Mouse (Mus musculus) intestine, postnatal 0 days (tissue): ENCODE measurements around the gene Tfap4. TPM values are rescaled to one million over a fixed set of nuclear protein-coding genes. Genes with fewer than 3 reads are reported as not detected.
A peak's percentile ranks its signal among the peaks of the same experiment; 100 is the strongest.

Source experiments
- ATAC-seq: fragments of 200-750 bp; cut with Nextera tagmentation; 2 replicates; pipeline ENCODE4 v1.8.0; 2017; ENCODE audit warnings: mild to moderate bottlenecking, moderate TSS enrichment, moderate library complexity
- H3K27ac ChIP-seq: fragments of 300-500 bp; sonication (generic); 2 replicates; pipeline ENCODE4 v1.5.1; 2014; ENCODE audit warnings: mild to moderate bottlenecking, low read depth, low read length, moderate library complexity
- H3K27me3 ChIP-seq: fragments of 300-500 bp; sonication (generic); replicated peaks from 2 replicates; pipeline ENCODE4 v1.6.1; 2014; ENCODE audit warnings: low read length, mixed read lengths; ENCODE audit not compliant: control insufficient read depth, insufficient read depth
- H3K36me3 ChIP-seq: fragments of 300-500 bp; sonication (generic); 2 replicates; pipeline ENCODE4 v1.6.1; 2014; ENCODE audit warnings: mild to moderate bottlenecking, moderate library complexity; ENCODE audit not compliant: control insufficient read depth, insufficient read depth
- H3K4me1 ChIP-seq: fragments of 300-500 bp; sonication (generic); replicated peaks from 2 replicates; pipeline ENCODE4 v1.6.1; 2014; ENCODE audit warnings: antibody characterized with exemption, low read length, mixed read lengths; ENCODE audit not compliant: control insufficient read depth, insufficient read depth
- H3K4me2 ChIP-seq: fragments of 300-500 bp; sonication (generic); replicated peaks from 2 replicates; pipeline ENCODE4 v1.6.1; 2014; ENCODE audit warnings: low read depth, mild to moderate bottlenecking, moderate library complexity
- H3K4me3 ChIP-seq: fragments of 300-500 bp; sonication (generic); 2 replicates; pipeline ENCODE4 v1.5.1; 2014; ENCODE audit warnings: low read depth, low read length
- H3K9ac ChIP-seq: fragments of 300-500 bp; sonication (generic); 2 replicates; pipeline ENCODE4 v1.6.1; 2014; ENCODE audit warnings: mild to moderate bottlenecking, low read depth, low read length
- H3K9me3 ChIP-seq: fragments of 300-500 bp; sonication (generic); 2 replicates; pipeline ENCODE4 v1.6.1; 2016; ENCODE audit warnings: mixed run types; ENCODE audit not compliant: control insufficient read depth
- CTCF ChIP-seq: sonication (generic); IDR thresholded peaks from 2 replicates; pipeline ENCODE4 v1.5.1; 2016; ENCODE audit warnings: low read depth, mild to moderate bottlenecking, control low read depth, antibody characterized with exemption, moderate library complexity
- WGBS: fragments of 180-500 bp; shearing (Covaris S2); extraction: QIAGEN DNeasy Blood & Tissue Kit; methylation state at CpG from one replicate; pipeline ENCODE4 v1.1.7; 2014; 5-methylcytosine and 5-hydroxymethylcytosine counted together
- polyA plus RNA-seq: library from polyadenylated mRNA; unstranded; fragments of >200 nt; fragmentation: Nextera tagmentation; extraction: Ambion mirVana; gene quantifications from 2 replicates; pipeline ENCODE4 v1.2.1, GENCODE M21; 2015

Tfap4 gene
- polyA plus RNA-seq, 1 experiment from 2014 or later, result 10.8 TPM

DNA sequence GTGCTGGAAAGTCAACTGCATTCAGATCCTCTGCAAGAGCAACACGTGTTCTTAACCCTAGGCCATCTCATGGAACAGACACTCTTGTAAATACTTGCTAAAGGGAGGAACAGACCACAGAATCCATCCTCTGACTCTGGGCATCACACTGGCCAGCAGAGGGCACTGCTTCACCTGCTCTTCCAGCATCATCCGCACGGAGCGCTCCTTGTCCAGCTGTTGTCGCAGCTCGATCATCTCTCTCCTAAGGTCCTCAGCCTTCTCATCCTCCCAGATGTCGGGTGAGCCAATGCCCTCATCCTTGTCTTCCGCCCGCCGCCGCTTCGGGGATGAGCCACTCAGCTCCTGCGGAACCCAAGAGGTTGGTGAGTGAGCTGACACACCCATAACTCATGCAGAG, 8.6 kb downstream of the Tfap4 start:
- H3K27ac ChIP-seq, result no peak overlapping the region
- 25% methylated on average over 13 of the region's 13 CpGs for WGBS
- TF ChIP-seq CTCF, result peak; percentile 100
- no peak overlapping the region for H3K4me3 ChIP-seq
- peak; percentile 34; the same call in 1 of the 2 replicates for ATAC-seq
- H3K9me3 ChIP-seq, result no peaks in the 10 kb centered on the region
- H3K4me1 ChIP-seq, result peaks cover 12% of the 10 kb centered on the region
- H3K36me3 ChIP-seq, result peaks cover 13% of the 10 kb centered on the region
- H3K4me2 ChIP-seq, result no peak overlapping the region; the same call in 1 of the 2 replicates
- no peak overlapping the region for H3K9ac ChIP-seq
- no peaks in the 10 kb centered on the region for H3K27me3 ChIP-seq

DNA sequence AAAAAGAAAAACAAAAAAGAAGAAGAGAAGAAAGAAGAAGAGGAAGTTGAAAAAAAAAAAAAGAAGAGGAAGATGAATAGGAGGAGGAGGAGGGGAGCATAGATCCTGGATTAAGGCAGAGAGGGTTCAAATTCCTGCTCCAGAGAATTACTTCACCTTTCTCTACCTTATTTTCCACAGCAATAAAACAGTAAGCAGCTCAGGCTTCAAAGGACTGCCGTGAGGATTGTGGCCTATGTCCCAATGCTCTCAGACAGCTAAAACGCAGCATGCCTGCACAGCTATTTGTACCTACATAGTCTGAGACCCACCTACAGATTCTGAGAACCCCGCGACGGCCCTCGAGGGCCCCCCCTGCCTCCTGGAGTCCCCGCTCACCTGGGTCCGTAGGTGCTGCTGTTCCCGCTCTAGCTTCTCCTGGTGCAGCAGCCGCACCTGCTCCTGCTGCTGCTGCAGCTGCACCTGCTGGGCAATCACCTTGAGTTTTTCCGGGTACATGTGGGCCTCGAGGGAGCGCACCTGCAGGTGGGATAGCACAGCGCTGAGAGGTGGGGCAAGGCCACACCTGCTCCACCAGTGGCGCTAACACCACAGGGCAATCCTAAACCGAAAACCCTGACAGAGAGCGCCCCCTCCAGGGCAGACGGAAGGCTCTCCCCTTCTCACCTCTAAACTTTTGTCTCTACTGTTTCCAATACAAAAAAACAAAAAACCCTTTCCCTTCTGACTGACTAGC, 10.5 kb downstream of the Tfap4 start:
- no peaks in the 10 kb centered on the region for H3K27me3 ChIP-seq
- peak; percentile 80 for TF ChIP-seq CTCF
- H3K9me3 ChIP-seq, result no peaks in the 10 kb centered on the region
- H3K36me3 ChIP-seq, result peaks cover 25% of the 10 kb centered on the region
- 41% methylated on average over 18 of the region's 18 CpGs for WGBS
- H3K27ac ChIP-seq, result peak overlapping the region; percentile 37
- peak overlapping the region; percentile 43 for H3K4me2 ChIP-seq
- peak; percentile 95 for ATAC-seq
- 0 out of 2 replicates have a peak overlapping the region, but pooled peaks have one; percentile 1 for H3K4me3 ChIP-seq
- H3K9ac ChIP-seq, result no peak overlapping the region
- peaks cover 14% of the 10 kb centered on the region for H3K4me1 ChIP-seq

- WGBS, result 82% methylated on average over 5 of the region's 5 CpGs
- Histone ChIP-seq H3K36me3 (peaks cover 25% of the 10 kb centered on the region), H3K4me3 (no peak overlapping the region), H3K27ac (no peak overlapping the region), H3K9me3 (no peaks in the 10 kb centered on the region), H3K4me1 (peaks cover 4% of the 10 kb centered on the region; the same call in 1 of the 2 replicates), H3K4me2 (no peak overlapping the region), H3K9ac (no peak overlapping the region), H3K27me3 (no peaks in the 10 kb centered on the region)
- TF ChIP-seq CTCF, result no peak
- no peak for ATAC-seq
Measured at GRCm38 (mm10) chr16:4547611-4548010, 12.0 kb downstream of the Tfap4 start.

DNA sequence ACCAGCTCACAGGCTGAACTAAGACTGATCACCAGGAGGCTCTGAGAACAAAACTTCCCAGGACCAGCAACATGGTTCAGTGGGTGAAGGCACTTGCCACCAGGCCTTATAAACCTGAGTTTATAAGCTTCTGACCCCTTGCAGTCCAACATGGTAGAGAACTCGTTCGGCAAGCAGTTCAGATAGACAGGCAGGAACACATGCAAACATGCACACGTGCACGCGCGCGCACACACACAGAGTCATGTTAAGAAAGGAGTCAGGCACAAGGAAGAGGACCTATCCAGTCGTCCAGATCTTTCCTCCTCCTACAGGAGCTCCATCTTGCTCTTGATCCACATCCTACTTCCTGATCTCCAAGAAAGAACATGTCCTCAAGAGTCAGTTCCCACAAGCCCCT, 12.8 kb downstream of the Tfap4 start:
- Histone ChIP-seq H3K4me3 (no peak overlapping the region), H3K4me2 (no peak overlapping the region), H3K27me3 (no peaks in the 10 kb centered on the region), H3K9ac (no peak overlapping the region), H3K27ac (no peak overlapping the region), H3K4me1 (0 out of 2 replicates have a peak, but pooled peaks cover 3% of the 10 kb centered on the region), H3K9me3 (no peaks in the 10 kb centered on the region), H3K36me3 (peaks cover 25% of the 10 kb centered on the region)
- ATAC-seq, result no peak
- TF ChIP-seq CTCF, result no peak
- 94% methylated on average over 8 of the region's 8 CpGs for WGBS

DNA sequence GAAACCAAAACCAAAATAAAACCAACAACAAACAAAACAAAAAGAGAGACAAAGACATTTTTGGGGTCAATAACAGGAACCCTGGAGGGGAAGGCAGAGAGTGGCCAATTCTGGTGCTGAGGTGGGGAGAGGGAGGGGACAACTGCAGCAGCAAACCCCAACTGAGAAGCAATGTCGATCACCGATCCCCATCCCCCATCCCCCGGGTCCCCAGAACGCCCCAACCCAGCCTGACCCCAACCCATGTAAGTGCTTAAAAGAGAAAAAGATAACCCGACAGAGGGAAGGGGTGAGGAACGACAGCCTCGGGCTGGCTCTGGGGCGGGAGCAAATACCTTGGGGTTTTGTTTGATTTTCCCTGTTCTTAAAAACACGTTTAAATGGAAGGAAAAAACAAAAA, 14.8 kb downstream of the Tfap4 start:
- peaks cover 25% of the 10 kb centered on the region for H3K36me3 ChIP-seq
- no peak for ATAC-seq
- H3K27ac ChIP-seq, result no peak overlapping the region
- no peak overlapping the region for H3K4me3 ChIP-seq
- peak overlapping the region; percentile 13; the same call in 1 of the 2 replicates for H3K4me2 ChIP-seq
- no peak for TF ChIP-seq CTCF
- 0 out of 2 replicates have a peak, but pooled peaks cover 3% of the 10 kb centered on the region for H3K4me1 ChIP-seq
- H3K27me3 ChIP-seq, result no peaks in the 10 kb centered on the region
- 73% methylated on average over 9 of the region's 9 CpGs for WGBS
- no peak overlapping the region for H3K9ac ChIP-seq
- no peaks in the 10 kb centered on the region for H3K9me3 ChIP-seq

GRCm38 (mm10) chr16:4543266-4543665, 16.4 kb downstream of the Tfap4 start:
- Histone ChIP-seq H3K36me3 (peaks cover 24% of the 10 kb centered on the region), H3K4me2 (no peak overlapping the region), H3K9me3 (no peaks in the 10 kb centered on the region), H3K27ac (no peak overlapping the region), H3K4me1 (0 out of 2 replicates have a peak, but pooled peaks cover 3% of the 10 kb centered on the region), H3K9ac (no peak overlapping the region), H3K4me3 (no peak overlapping the region), H3K27me3 (no peaks in the 10 kb centered on the region)
- ATAC-seq, result no peak
- WGBS, result 74% methylated on average over 3 of the region's 3 CpGs
- TF ChIP-seq CTCF, result no peak
